Mouse (Mus musculus) limb, embryonic 13.5 days (tissue): ENCODE measurements at regions not wholly inside any gene's neighbourhood (a gene's known extent, or its start where the extent isn't known, plus 50 kb on each side); places are given as distances from the start of the nearest gene placed in this dataset.

Experiments
- ATAC-seq: fragments of 200-750 bp; cut with Nextera tagmentation; 2 replicates; pipeline ENCODE4 v1.8.0; 2017; ENCODE audit warnings: low read depth, moderate number of reproducible peaks, moderate TSS enrichment; ENCODE audit not compliant: low FRiP score
- H3K27ac ChIP-seq: fragments of 300-500 bp; sonication (generic); 2 replicates; pipeline ENCODE4 v1.5.1; 2015; ENCODE audit warnings: inconsistent platforms, mild to moderate bottlenecking, moderate library complexity
- H3K27me3 ChIP-seq: fragments of 300-500 bp; sonication (generic); 2 replicates; pipeline ENCODE4 v1.6.1; 2015; ENCODE audit warnings: mild to moderate bottlenecking, inconsistent platforms
- H3K36me3 ChIP-seq: fragments of 300-500 bp; sonication (generic); 2 replicates; pipeline ENCODE4 v1.6.1; 2015; ENCODE audit warnings: inconsistent platforms, mild to moderate bottlenecking, moderate library complexity
- H3K4me1 ChIP-seq: fragments of 300-500 bp; sonication (generic); 2 replicates; pipeline ENCODE4 v1.6.1; 2015; ENCODE audit warnings: inconsistent platforms
- H3K4me2 ChIP-seq: fragments of 300-500 bp; sonication (generic); replicated peaks from 2 replicates; pipeline ENCODE4 v1.6.1; 2015; ENCODE audit warnings: inconsistent platforms, mild to moderate bottlenecking, moderate library complexity
- H3K4me3 ChIP-seq: fragments of 300-500 bp; sonication (generic); 2 replicates; pipeline ENCODE4 v1.5.1; 2015; ENCODE audit warnings: moderate library complexity, mild to moderate bottlenecking, inconsistent platforms
- H3K9ac ChIP-seq: fragments of 300-500 bp; sonication (generic); 2 replicates; pipeline ENCODE4 v1.6.1; 2015; ENCODE audit warnings: mild to moderate bottlenecking, inconsistent platforms
- H3K9me3 ChIP-seq: fragments of 300-500 bp; sonication (generic); 2 replicates; pipeline ENCODE4 v1.6.1; 2016; ENCODE audit warnings: inconsistent platforms
- WGBS: fragments of 180-500 bp; shearing (Covaris S2); methylation state at CpG from one replicate; pipeline ENCODE4 v1.1.7; 2015; 5-methylcytosine and 5-hydroxymethylcytosine counted together

GRCm38 (mm10) chr2:9386566-9386965 lies 494.5 kb upstream of the 4930412O13Rik start:
- WGBS = 84% methylated on average over 2 of the region's 2 CpGs
- H3K27ac ChIP-seq = no peak overlapping the region

GRCm38 (mm10) chr2:9388058-9388457 lies 493.0 kb upstream of the 4930412O13Rik start:
- Histone ChIP-seq H3K4me1 (no peaks in the 10 kb centered on the region), H3K4me2 (no peak overlapping the region), H3K36me3 (no peaks in the 10 kb centered on the region), H3K9ac (no peak overlapping the region), H3K27me3 (no peaks in the 10 kb centered on the region), H3K4me3 (no peak overlapping the region), H3K27ac (no peak overlapping the region), H3K9me3 (no peaks in the 10 kb centered on the region)
- ATAC-seq = no peak
- WGBS = 45% methylated on average over 3 of the region's 3 CpGs

More at GRCm38 (mm10) chr2:9386566-9386965, 494.5 kb upstream of the 4930412O13Rik start:
- H3K9ac ChIP-seq = no peak overlapping the region
- no peaks in the 10 kb centered on the region for H3K27me3 ChIP-seq
- no peak overlapping the region for H3K4me3 ChIP-seq
- no peaks in the 10 kb centered on the region for H3K4me1 ChIP-seq
- no peak for ATAC-seq
- no peaks in the 10 kb centered on the region for H3K36me3 ChIP-seq
- H3K9me3 ChIP-seq = no peaks in the 10 kb centered on the region
- H3K4me2 ChIP-seq = no peak overlapping the region

- Histone ChIP-seq H3K4me2 (no peak overlapping the region), H3K4me1 (no peaks in the 10 kb centered on the region), H3K36me3 (no peaks in the 10 kb centered on the region), H3K9ac (no peak overlapping the region), H3K4me3 (no peak overlapping the region), H3K9me3 (no peaks in the 10 kb centered on the region), H3K27ac (no peak overlapping the region), H3K27me3 (no peaks in the 10 kb centered on the region)
- no peak for ATAC-seq
- WGBS = 56% methylated on average over 9 of the region's 9 CpGs
Measured at GRCm38 (mm10) chr2:9395379-9395999, 485.6 kb upstream of the 4930412O13Rik start.

GRCm38 (mm10) chr2:9401461-9401860 lies 479.6 kb upstream of the 4930412O13Rik start:
- no peak overlapping the region for H3K4me2 ChIP-seq
- no peaks in the 10 kb centered on the region for H3K4me1 ChIP-seq
- no peaks in the 10 kb centered on the region for H3K36me3 ChIP-seq
- no peak overlapping the region for H3K27ac ChIP-seq
- ATAC-seq = no peak
- H3K4me3 ChIP-seq = no peak overlapping the region
- no peaks in the 10 kb centered on the region for H3K27me3 ChIP-seq
- no peaks in the 10 kb centered on the region for H3K9me3 ChIP-seq
- no peak overlapping the region for H3K9ac ChIP-seq
- 77% methylated on average over 7 of the region's 7 CpGs for WGBS

- Histone ChIP-seq H3K4me2 (no peak overlapping the region), H3K9ac (no peak overlapping the region), H3K27ac (no peak overlapping the region), H3K27me3 (no peaks in the 10 kb centered on the region), H3K36me3 (no peaks in the 10 kb centered on the region), H3K4me3 (no peak overlapping the region), H3K9me3 (no peaks in the 10 kb centered on the region), H3K4me1 (no peaks in the 10 kb centered on the region)
- WGBS = 74% methylated on average over 2 of the region's 2 CpGs
- no peak for ATAC-seq
Measured at GRCm38 (mm10) chr2:9402281-9402680, 478.8 kb upstream of the 4930412O13Rik start.

- H3K36me3 ChIP-seq = no peaks in the 10 kb centered on the region
- no peak overlapping the region for H3K4me2 ChIP-seq
- no peak overlapping the region for H3K4me3 ChIP-seq
- no peak overlapping the region for H3K27ac ChIP-seq
- WGBS = 36% methylated on average over 7 of the region's 7 CpGs
- no peak overlapping the region for H3K9ac ChIP-seq
- ATAC-seq = no peak
- H3K4me1 ChIP-seq = no peaks in the 10 kb centered on the region
- no peaks in the 10 kb centered on the region for H3K27me3 ChIP-seq
- H3K9me3 ChIP-seq = no peaks in the 10 kb centered on the region
Measured at GRCm38 (mm10) chr2:9409075-9409474, 472.0 kb upstream of the 4930412O13Rik start.

GRCm38 (mm10) chr2:9422686-9423085 lies 458.4 kb upstream of the 4930412O13Rik start:
- no peaks in the 10 kb centered on the region for H3K9me3 ChIP-seq
- no peak for ATAC-seq
- H3K27me3 ChIP-seq = no peaks in the 10 kb centered on the region
- WGBS = 61% methylated on average over 8 of the region's 8 CpGs
- no peaks in the 10 kb centered on the region for H3K4me1 ChIP-seq
- H3K36me3 ChIP-seq = no peaks in the 10 kb centered on the region
- no peak overlapping the region for H3K4me3 ChIP-seq
- no peak overlapping the region for H3K27ac ChIP-seq
- H3K4me2 ChIP-seq = no peak overlapping the region
- H3K9ac ChIP-seq = no peak overlapping the region

- Histone ChIP-seq H3K4me1 (no peaks in the 10 kb centered on the region), H3K27me3 (no peaks in the 10 kb centered on the region), H3K9ac (no peak overlapping the region), H3K4me3 (no peak overlapping the region), H3K9me3 (no peaks in the 10 kb centered on the region), H3K27ac (no peak overlapping the region), H3K36me3 (no peaks in the 10 kb centered on the region), H3K4me2 (no peak overlapping the region)
- 44% methylated on average over 7 of the region's 7 CpGs for WGBS
- ATAC-seq = no peak
Measured at GRCm38 (mm10) chr2:9423534-9423933, 457.5 kb upstream of the 4930412O13Rik start.

- no peak overlapping the region for H3K4me2 ChIP-seq
- H3K27me3 ChIP-seq = peaks cover 21% of the 10 kb centered on the region
- no peaks in the 10 kb centered on the region for H3K4me1 ChIP-seq
- ATAC-seq = no peak
- H3K9me3 ChIP-seq = no peaks in the 10 kb centered on the region
- H3K27ac ChIP-seq = no peak overlapping the region
- no peak overlapping the region for H3K9ac ChIP-seq
- H3K36me3 ChIP-seq = no peaks in the 10 kb centered on the region
- no peak overlapping the region for H3K4me3 ChIP-seq
- WGBS = 31% methylated on average over 17 of the region's 17 CpGs
Measured at GRCm38 (mm10) chr2:9433110-9433940, 447.7 kb upstream of the 4930412O13Rik start.

GRCm38 (mm10) chr2:9435155-9435872 lies 445.7 kb upstream of the 4930412O13Rik start:
- 41% methylated on average over 9 of the region's 9 CpGs for WGBS
- H3K27me3 ChIP-seq = peaks cover 21% of the 10 kb centered on the region
- ATAC-seq = no peak
- no peaks in the 10 kb centered on the region for H3K36me3 ChIP-seq
- no peak overlapping the region for H3K9ac ChIP-seq
- no peaks in the 10 kb centered on the region for H3K4me1 ChIP-seq
- H3K4me2 ChIP-seq = no peak overlapping the region
- no peak overlapping the region for H3K27ac ChIP-seq
- H3K4me3 ChIP-seq = no peak overlapping the region
- no peaks in the 10 kb centered on the region for H3K9me3 ChIP-seq

GRCm38 (mm10) chr2:9443103-9443502 lies 437.9 kb upstream of the 4930412O13Rik start:
- H3K4me2 ChIP-seq = no peak overlapping the region
- H3K36me3 ChIP-seq = no peaks in the 10 kb centered on the region
- no peaks in the 10 kb centered on the region for H3K9me3 ChIP-seq
- H3K27ac ChIP-seq = no peak overlapping the region
- no peaks in the 10 kb centered on the region for H3K4me1 ChIP-seq
- no peak overlapping the region for H3K4me3 ChIP-seq
- no peaks in the 10 kb centered on the region for H3K27me3 ChIP-seq
- no peak for ATAC-seq
- no peak overlapping the region for H3K9ac ChIP-seq

- H3K9me3 ChIP-seq = no peaks in the 10 kb centered on the region
- 63% methylated on average over 1 of the region's 1 CpGs for WGBS
- no peaks in the 10 kb centered on the region for H3K4me1 ChIP-seq
- no peaks in the 10 kb centered on the region for H3K27me3 ChIP-seq
- no peak overlapping the region for H3K27ac ChIP-seq
- ATAC-seq = no peak
- H3K9ac ChIP-seq = no peak overlapping the region
- H3K4me3 ChIP-seq = no peak overlapping the region
- H3K36me3 ChIP-seq = no peaks in the 10 kb centered on the region
- no peak overlapping the region for H3K4me2 ChIP-seq
Measured at GRCm38 (mm10) chr2:9445826-9446225, 435.2 kb upstream of the 4930412O13Rik start.
